Mouse (Mus musculus): Measurements from ENCODE around the gene Slc25a13. TPM values are rescaled to one million over a fixed set of nuclear protein-coding genes. Genes with fewer than 3 reads are reported as not detected.

The Slc25a13 gene
- polyA plus RNA-seq, 1 experiment from 2014 or later: 26.3 TPM

GRCm38 (mm10) chr6:6162146-6162545 is 54.8 kb downstream of the Slc25a13 start:
- Histone ChIP-seq H3K27ac (no peak overlapping the region), H3K27me3 (no peaks in the 10 kb centered on the region), H3K4me2 (replicated peaks) (no peak overlapping the region), H3K9me3 (no peaks in the 10 kb centered on the region), H3K4me1 (peaks cover 16% of the 10 kb centered on the region), H3K36me3 (no peaks in the 10 kb centered on the region), H3K9ac (no peak overlapping the region), H3K4me3 (no peak overlapping the region)
- ATAC-seq (ENCODE audit: insufficient number of reproducible peaks, insufficient read depth, low FRiP score, low TSS enrichment): no peak
- WGBS: 59% methylated on average over 6 of the region's 6 CpGs

DNA sequence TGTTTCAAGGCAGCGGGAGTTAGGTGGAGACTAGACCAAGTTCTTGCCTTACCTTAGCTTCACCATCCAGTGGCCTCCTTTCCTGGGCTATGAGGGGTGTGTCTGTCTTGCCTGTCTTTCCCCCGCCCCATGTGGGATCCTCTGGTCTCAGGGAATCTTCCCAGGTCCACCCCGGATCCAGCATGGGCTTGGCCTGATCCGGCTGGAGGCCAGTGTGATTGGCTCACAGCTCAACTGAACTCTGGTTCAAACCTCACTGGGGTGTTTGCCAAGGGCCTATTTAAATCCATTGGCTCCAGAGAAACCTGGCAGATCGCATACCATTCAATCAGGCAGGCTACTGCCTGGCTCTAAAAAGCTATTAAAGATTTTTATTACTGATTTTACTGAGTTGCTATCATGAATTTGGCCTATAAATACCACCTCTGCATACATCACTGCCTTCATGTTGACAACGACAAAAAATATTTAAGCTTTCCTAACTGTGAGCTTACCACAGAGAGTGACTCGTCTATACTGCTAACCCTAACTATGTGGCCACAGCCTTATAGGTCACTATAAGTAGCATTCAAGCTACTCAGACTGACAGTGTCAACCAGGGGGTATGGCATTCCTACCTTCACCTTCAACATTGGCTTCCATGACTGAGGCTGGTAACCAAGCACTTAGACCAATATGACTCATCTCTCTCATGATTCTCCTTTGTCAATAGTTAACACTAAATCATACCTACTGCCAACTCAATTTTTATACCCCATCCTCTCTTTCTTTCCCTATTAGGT is 56.1 kb downstream of the Slc25a13 start:
- H3K4me1 ChIP-seq: peaks cover 20% of the 10 kb centered on the region
- no peak for ATAC-seq (ENCODE audit: insufficient number of reproducible peaks, insufficient read depth, low FRiP score, low TSS enrichment)
- H3K27ac ChIP-seq: no peak overlapping the region
- no peaks in the 10 kb centered on the region for H3K36me3 ChIP-seq
- no peak overlapping the region for H3K9ac ChIP-seq
- no peak overlapping the region for H3K4me3 ChIP-seq
- no peaks in the 10 kb centered on the region for H3K9me3 ChIP-seq
- H3K4me2 ChIP-seq (replicated peaks): no peak overlapping the region
- WGBS: 80% methylated on average over 7 of the region's 7 CpGs
- no peaks in the 10 kb centered on the region for H3K27me3 ChIP-seq

GRCm38 (mm10) chr6:6159221-6159859 is 57.6 kb downstream of the Slc25a13 start:
- no peak overlapping the region for H3K4me3 ChIP-seq
- no peaks in the 10 kb centered on the region for H3K36me3 ChIP-seq
- H3K4me2 ChIP-seq (replicated peaks): no peak overlapping the region
- H3K9me3 ChIP-seq: no peaks in the 10 kb centered on the region
- peak overlapping the region; percentile 50; the same call in 1 of the 2 replicates for H3K27ac ChIP-seq
- H3K4me1 ChIP-seq: peaks cover 20% of the 10 kb centered on the region
- H3K9ac ChIP-seq: no peak overlapping the region
- H3K27me3 ChIP-seq: no peaks in the 10 kb centered on the region
- no peak for ATAC-seq (ENCODE audit: insufficient number of reproducible peaks, insufficient read depth, low FRiP score, low TSS enrichment)
- WGBS: 12% methylated on average over 7 of the region's 7 CpGs

- H3K27me3 ChIP-seq: no peaks in the 10 kb centered on the region
- ATAC-seq (ENCODE audit: insufficient number of reproducible peaks, insufficient read depth, low FRiP score, low TSS enrichment): no peak
- H3K4me3 ChIP-seq: no peak overlapping the region
- WGBS: 64% methylated on average over 10 of the region's 10 CpGs
- H3K4me1 ChIP-seq: peaks cover 6% of the 10 kb centered on the region; the same call in 1 of the 2 replicates
- H3K9me3 ChIP-seq: no peaks in the 10 kb centered on the region
- H3K4me2 ChIP-seq (replicated peaks): no peak overlapping the region
- H3K27ac ChIP-seq: no peak overlapping the region
- H3K36me3 ChIP-seq: no peaks in the 10 kb centered on the region; the same call in 1 of the 2 replicates
- H3K9ac ChIP-seq: no peak overlapping the region
Observed at GRCm38 (mm10) chr6:6153426-6153825, 63.5 kb downstream of the Slc25a13 start.

DNA sequence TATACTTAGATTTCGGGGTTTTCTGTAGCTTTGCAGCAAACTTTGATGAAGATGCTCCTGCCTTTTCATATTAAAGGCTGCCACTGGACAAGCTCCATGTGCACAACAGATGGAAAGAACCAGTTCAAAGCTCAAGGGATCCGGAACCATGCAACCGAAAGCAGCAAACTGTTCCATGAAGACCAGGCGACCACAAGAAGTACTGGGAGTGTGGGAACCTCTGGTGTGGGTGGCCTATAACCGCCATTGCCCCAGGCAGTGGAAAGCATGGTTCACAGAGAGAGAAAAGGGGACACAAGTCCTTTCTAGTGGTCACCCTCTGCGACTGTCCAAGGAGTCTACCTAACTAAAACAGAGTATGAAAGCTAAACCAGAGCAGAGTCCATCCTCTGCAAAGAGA is 66.2 kb downstream of the Slc25a13 start:
- H3K4me3 ChIP-seq: no peak overlapping the region
- 91% methylated on average over 6 of the region's 6 CpGs for WGBS
- H3K9ac ChIP-seq: no peak overlapping the region
- H3K36me3 ChIP-seq: peaks cover 4% of the 10 kb centered on the region
- no peak for ATAC-seq (ENCODE audit: insufficient number of reproducible peaks, insufficient read depth, low FRiP score, low TSS enrichment)
- 0 out of 2 replicates have a peak, but pooled peaks cover 2% of the 10 kb centered on the region for H3K4me1 ChIP-seq
- H3K27me3 ChIP-seq: no peaks in the 10 kb centered on the region
- no peaks in the 10 kb centered on the region for H3K9me3 ChIP-seq
- no peak overlapping the region for H3K27ac ChIP-seq
- H3K4me2 ChIP-seq (replicated peaks): no peak overlapping the region

- no peaks in the 10 kb centered on the region for H3K9me3 ChIP-seq
- H3K4me3 ChIP-seq: no peak overlapping the region
Observed at GRCm38 (mm10) chr6:6149751-6150150, 67.2 kb downstream of the Slc25a13 start.

DNA sequence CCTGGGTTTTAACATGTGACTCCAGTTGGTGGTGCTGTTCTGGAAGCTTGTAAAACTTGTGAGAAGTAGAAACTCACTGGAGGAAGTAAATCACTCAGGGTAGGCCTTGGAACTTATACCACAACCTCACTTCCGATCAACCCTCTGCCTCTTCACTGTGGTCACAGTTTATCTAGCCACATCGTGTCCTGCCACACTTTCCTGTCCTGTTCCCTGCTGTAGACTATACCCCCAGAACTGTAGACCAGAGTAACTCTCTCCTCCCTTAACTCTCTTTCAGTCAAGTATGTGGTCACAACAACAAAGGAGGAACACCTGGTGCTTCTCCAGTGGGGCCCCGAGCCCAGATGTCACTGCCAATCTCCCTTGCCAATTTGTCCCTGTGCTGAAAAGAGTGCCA is 67.6 kb downstream of the Slc25a13 start:
- WGBS: 85% methylated on average over 3 of the region's 3 CpGs
- ATAC-seq (ENCODE audit: insufficient number of reproducible peaks, insufficient read depth, low FRiP score, low TSS enrichment): no peak
- H3K4me1 ChIP-seq: 0 out of 2 replicates have a peak, but pooled peaks cover 2% of the 10 kb centered on the region

More at GRCm38 (mm10) chr6:6149751-6150150, 67.2 kb downstream of the Slc25a13 start:
- Histone ChIP-seq H3K9ac (no peak overlapping the region), H3K36me3 (peaks cover 4% of the 10 kb centered on the region), H3K27ac (no peak overlapping the region), H3K4me1 (0 out of 2 replicates have a peak, but pooled peaks cover 2% of the 10 kb centered on the region), H3K4me2 (replicated peaks) (no peak overlapping the region), H3K27me3 (no peaks in the 10 kb centered on the region)
- no peak for ATAC-seq (ENCODE audit: insufficient number of reproducible peaks, insufficient read depth, low FRiP score, low TSS enrichment)
- 70% methylated on average over 2 of the region's 2 CpGs for WGBS

DNA sequence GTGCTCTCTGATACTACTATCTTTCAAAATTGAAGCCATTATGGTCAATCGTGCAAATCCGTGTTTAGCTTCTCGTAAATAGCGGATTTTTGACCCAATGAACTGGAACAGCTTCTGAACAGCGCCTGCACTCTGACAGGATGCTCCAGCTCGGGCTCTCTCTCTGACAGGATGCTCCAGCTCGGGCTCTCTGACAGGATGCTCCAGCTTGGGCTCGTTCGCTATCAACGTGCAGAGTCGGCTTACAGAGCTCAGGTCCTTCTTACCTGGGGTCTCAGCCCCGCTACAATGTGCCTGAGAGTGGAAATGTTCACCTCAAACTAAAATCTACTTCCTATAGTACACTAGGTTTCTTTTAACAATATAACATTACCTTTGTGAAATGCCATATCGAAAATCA is 71.6 kb downstream of the Slc25a13 start:
- Histone ChIP-seq H3K4me2 (replicated peaks) (no peak overlapping the region), H3K27me3 (no peaks in the 10 kb centered on the region), H3K4me3 (no peak overlapping the region), H3K9me3 (no peaks in the 10 kb centered on the region), H3K27ac (no peak overlapping the region), H3K4me1 (0 out of 2 replicates have a peak, but pooled peaks cover 5% of the 10 kb centered on the region), H3K36me3 (peaks cover 4% of the 10 kb centered on the region), H3K9ac (no peak overlapping the region)
- WGBS: 81% methylated on average over 13 of the region's 13 CpGs
- ATAC-seq (ENCODE audit: insufficient number of reproducible peaks, insufficient read depth, low FRiP score, low TSS enrichment): no peak

More for the DNA sequence above, 67.6 kb downstream of the Slc25a13 start:
- peaks cover 4% of the 10 kb centered on the region for H3K36me3 ChIP-seq
- H3K4me2 ChIP-seq (replicated peaks): no peak overlapping the region
- H3K9ac ChIP-seq: no peak overlapping the region
- H3K27me3 ChIP-seq: no peaks in the 10 kb centered on the region
- H3K4me3 ChIP-seq: no peak overlapping the region
- H3K27ac ChIP-seq: no peak overlapping the region
- H3K9me3 ChIP-seq: no peaks in the 10 kb centered on the region

GRCm38 (mm10) chr6:6143525-6143924 is 73.4 kb downstream of the Slc25a13 start:
- WGBS: 45% methylated on average over 7 of the region's 7 CpGs
- ATAC-seq (ENCODE audit: insufficient number of reproducible peaks, insufficient read depth, low FRiP score, low TSS enrichment): no peak
- Histone ChIP-seq H3K9ac (no peak overlapping the region), H3K4me3 (no peak overlapping the region), H3K27me3 (no peaks in the 10 kb centered on the region), H3K4me2 (replicated peaks) (no peak overlapping the region), H3K4me1 (0 out of 2 replicates have a peak, but pooled peaks cover 5% of the 10 kb centered on the region), H3K36me3 (peaks cover 4% of the 10 kb centered on the region), H3K27ac (no peak overlapping the region), H3K9me3 (no peaks in the 10 kb centered on the region)

- Histone ChIP-seq H3K4me3 (no peak overlapping the region), H3K27ac (no peak overlapping the region), H3K27me3 (no peaks in the 10 kb centered on the region), H3K4me1 (0 out of 2 replicates have a peak, but pooled peaks cover 5% of the 10 kb centered on the region), H3K4me2 (replicated peaks) (no peak overlapping the region), H3K9ac (no peak overlapping the region), H3K9me3 (no peaks in the 10 kb centered on the region), H3K36me3 (no peaks in the 10 kb centered on the region)
- 90% methylated on average over 3 of the region's 3 CpGs for WGBS
- ATAC-seq (ENCODE audit: insufficient number of reproducible peaks, insufficient read depth, low FRiP score, low TSS enrichment): no peak
Observed at GRCm38 (mm10) chr6:6140370-6140769, 76.6 kb downstream of the Slc25a13 start.

DNA sequence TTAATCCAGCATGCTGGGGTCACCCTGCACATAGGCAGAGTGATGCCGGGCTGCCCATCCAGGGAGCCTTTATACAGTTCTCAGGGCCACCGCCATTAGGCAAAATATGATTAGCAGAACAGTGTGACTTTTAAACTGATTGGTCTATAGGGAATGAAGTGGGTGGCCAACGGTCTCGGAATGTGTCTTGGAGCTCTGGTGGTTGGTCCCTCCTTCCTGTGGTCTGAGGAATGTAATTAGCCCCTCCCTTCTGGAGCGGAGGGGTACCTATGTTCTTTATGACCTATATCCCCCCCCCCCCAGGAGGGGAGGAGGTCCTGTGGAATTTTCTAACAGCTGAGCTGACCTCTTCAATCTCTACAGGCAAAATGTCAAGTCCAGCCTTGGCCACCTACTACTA is 77.9 kb downstream of the Slc25a13 start:
- Histone ChIP-seq H3K4me2 (replicated peaks) (no peak overlapping the region), H3K4me3 (no peak overlapping the region), H3K9ac (no peak overlapping the region), H3K36me3 (no peaks in the 10 kb centered on the region), H3K4me1 (0 out of 2 replicates have a peak, but pooled peaks cover 5% of the 10 kb centered on the region), H3K27me3 (no peaks in the 10 kb centered on the region), H3K27ac (no peak overlapping the region), H3K9me3 (no peaks in the 10 kb centered on the region)
- WGBS: 89% methylated on average over 5 of the region's 5 CpGs
- ATAC-seq (ENCODE audit: insufficient number of reproducible peaks, insufficient read depth, low FRiP score, low TSS enrichment): no peak

GRCm38 (mm10) chr6:6136812-6137211 is 80.2 kb downstream of the Slc25a13 start:
- Histone ChIP-seq H3K36me3 (no peaks in the 10 kb centered on the region), H3K9me3 (no peaks in the 10 kb centered on the region), H3K4me2 (replicated peaks) (no peak overlapping the region), H3K4me1 (no peaks in the 10 kb centered on the region), H3K9ac (no peak overlapping the region), H3K27me3 (no peaks in the 10 kb centered on the region), H3K4me3 (no peak overlapping the region), H3K27ac (no peak overlapping the region)
- WGBS: 92% methylated on average over 3 of the region's 3 CpGs
- ATAC-seq (ENCODE audit: insufficient number of reproducible peaks, insufficient read depth, low FRiP score, low TSS enrichment): no peak

Measured in embryonic facial prominence, embryonic 12.5 days (tissue).